Mouse (Mus musculus): ENCODE data around the gene Klhl29. TPM values are rescaled to one million over a fixed set of nuclear protein-coding genes. Genes with fewer than 3 reads are reported as not detected.

Gene Klhl29
- total RNA-seq, 4 experiments from 2014 or later: 2.1 to 3.5 (median 2.7) TPM

- DNase-seq (ENCODE audit: low spot score in 2 of 2): no peak
These were observed 246.3 kb downstream of the Klhl29 start for GRCm38 (mm10) chr12:5129190-5129589.

- no peak for DNase-seq (ENCODE audit: low spot score in 2 of 2)
These were observed 249.6 kb downstream of the Klhl29 start for GRCm38 (mm10) chr12:5125907-5126306.

GRCm38 (mm10) chr12:5122972-5123371 lies 252.5 kb downstream of the Klhl29 start:
- no peak for DNase-seq (ENCODE audit: low spot score in 2 of 2)

GRCm38 (mm10) chr12:5120249-5120648 lies 255.2 kb downstream of the Klhl29 start:
- no peak for DNase-seq (ENCODE audit: low spot score in 2 of 2)

GRCm38 (mm10) chr12:5119726-5120125 lies 255.8 kb downstream of the Klhl29 start:
- peak; percentile 96 to 97 for DNase-seq (ENCODE audit: low spot score in 2 of 2)

GRCm38 (mm10) chr12:5119286-5119685 lies 256.2 kb downstream of the Klhl29 start:
- DNase-seq (ENCODE audit: low spot score in 2 of 2): no peak

GRCm38 (mm10) chr12:5116605-5117004 lies 258.9 kb downstream of the Klhl29 start:
- DNase-seq (ENCODE audit: low spot score in 2 of 2): no peak

GRCm38 (mm10) chr12:5114631-5115030 lies 260.9 kb downstream of the Klhl29 start:
- DNase-seq (ENCODE audit: low spot score in 2 of 2): no peak

GRCm38 (mm10) chr12:5111343-5111742 lies 264.1 kb downstream of the Klhl29 start:
- no peak for DNase-seq (ENCODE audit: low spot score in 2 of 2)

GRCm38 (mm10) chr12:5108613-5109012 lies 266.9 kb downstream of the Klhl29 start:
- DNase-seq (ENCODE audit: low spot score in 2 of 2): no peak

- no peak for DNase-seq (ENCODE audit: low spot score in 2 of 2)
These were observed 267.7 kb downstream of the Klhl29 start for GRCm38 (mm10) chr12:5107795-5108194.

GRCm38 (mm10) chr12:5104422-5105052 lies 270.9 kb downstream of the Klhl29 start:
- no peak for DNase-seq (ENCODE audit: low spot score in 2 of 2)

GRCm38 (mm10) chr12:5101411-5102024 lies 274.0 kb downstream of the Klhl29 start:
- no peak for DNase-seq (ENCODE audit: low spot score in 2 of 2)

- no peak for DNase-seq (ENCODE audit: low spot score in 2 of 2)
These were observed 275.9 kb downstream of the Klhl29 start for GRCm38 (mm10) chr12:5099572-5099971.

GRCm38 (mm10) chr12:5088639-5089038 lies 286.8 kb downstream of the Klhl29 start:
- DNase-seq (ENCODE audit: low spot score in 2 of 2): no peak

GRCm38 (mm10) chr12:5087787-5088519 lies 287.5 kb downstream of the Klhl29 start:
- no peak for DNase-seq (ENCODE audit: low spot score in 2 of 2)

GRCm38 (mm10) chr12:5084714-5085113 lies 290.8 kb downstream of the Klhl29 start:
- no peak for DNase-seq (ENCODE audit: low spot score in 2 of 2)

- DNase-seq (ENCODE audit: low spot score in 2 of 2): no peak
These were observed 294.0 kb downstream of the Klhl29 start for GRCm38 (mm10) chr12:5081480-5081879.

- peak in 1 of 2 experiments; percentile 15 for DNase-seq (ENCODE audit: low spot score in 2 of 2)
These were observed 302.3 kb downstream of the Klhl29 start for GRCm38 (mm10) chr12:5073191-5073590.

GRCm38 (mm10) chr12:5070131-5070530 lies 305.4 kb downstream of the Klhl29 start:
- no peak for DNase-seq (ENCODE audit: low spot score in 2 of 2)

GRCm38 (mm10) chr12:5067590-5067989 lies 307.9 kb downstream of the Klhl29 start:
- DNase-seq (ENCODE audit: low spot score in 2 of 2): no peak

GRCm38 (mm10) chr12:5048104-5048503 lies 327.4 kb downstream of the Klhl29 start:
- no peak for DNase-seq (ENCODE audit: low spot score in 2 of 2)

GRCm38 (mm10) chr12:5044141-5044540 lies 331.3 kb downstream of the Klhl29 start:
- DNase-seq (ENCODE audit: low spot score in 2 of 2): no peak

All from gastrocnemius, adult 8-10 months (tissue).